Mouse (Mus musculus) neural tube, embryonic 13.5 days (tissue): ENCODE measurements around the gene Stard3. TPM values are rescaled to one million over a fixed set of nuclear protein-coding genes. Genes with fewer than 3 reads are reported as not detected.

ENCODE experiments used
- ATAC-seq: fragments of 200-750 bp; cut with Nextera tagmentation; 2 replicates; pipeline ENCODE4 v1.8.0; 2017; ENCODE audit warnings: low read depth, mild to moderate bottlenecking, moderate TSS enrichment, moderate library complexity
- H3K27ac ChIP-seq: fragments of 300-500 bp; sonication (generic); replicated peaks from 2 replicates; pipeline ENCODE4 v1.5.1; 2015; ENCODE audit warnings: moderate library complexity, mild to moderate bottlenecking, inconsistent platforms
- H3K27me3 ChIP-seq: fragments of 300-500 bp; sonication (generic); 2 replicates; pipeline ENCODE4 v1.6.1; 2015; ENCODE audit warnings: mild to moderate bottlenecking, inconsistent platforms
- H3K36me3 ChIP-seq: fragments of 300-500 bp; sonication (generic); 2 replicates; pipeline ENCODE4 v1.6.1; 2015; ENCODE audit warnings: mild to moderate bottlenecking, inconsistent platforms
- H3K4me1 ChIP-seq: fragments of 300-500 bp; sonication (generic); replicated peaks from 2 replicates; pipeline ENCODE4 v1.6.1; 2015; ENCODE audit warnings: inconsistent platforms
- H3K4me2 ChIP-seq: fragments of 300-500 bp; sonication (generic); 2 replicates; pipeline ENCODE4 v1.6.1; 2015; ENCODE audit warnings: inconsistent platforms, mild to moderate bottlenecking, moderate library complexity
- H3K4me3 ChIP-seq: fragments of 300-500 bp; sonication (generic); 2 replicates; pipeline ENCODE4 v1.5.1; 2015; ENCODE audit warnings: mild to moderate bottlenecking, inconsistent platforms
- H3K9ac ChIP-seq: fragments of 300-500 bp; sonication (generic); 2 replicates; pipeline ENCODE4 v1.6.1; 2015; ENCODE audit warnings: moderate library complexity, mild to moderate bottlenecking, inconsistent platforms
- H3K9me3 ChIP-seq: fragments of 300-500 bp; sonication (generic); 2 replicates; pipeline ENCODE4 v1.6.1; 2016; ENCODE audit warnings: inconsistent platforms
- WGBS: fragments of 180-500 bp; shearing (Covaris S2); methylation state at CpG from one replicate; pipeline ENCODE4 v1.1.7; 2015; 5-methylcytosine and 5-hydroxymethylcytosine counted together
- polyA plus RNA-seq: library from polyadenylated mRNA; unstranded; fragments of >200 nt; fragmentation: Nextera tagmentation; extraction: Ambion mirVana; gene quantifications from 2 replicates; pipeline ENCODE4 v1.2.1, GENCODE M21; 2015

Gene Stard3
- polyA plus RNA-seq, 1 experiment from 2014 or later = 39.7 TPM

GRCm38 (mm10) chr11:98323136-98323866, 34.9 kb upstream of the Stard3 start:
- Histone ChIP-seq H3K9ac (no peak overlapping the region), H3K27ac (no peak overlapping the region), H3K27me3 (peaks cover 100% of the 10 kb centered on the region), H3K4me1 (peaks cover 55% of the 10 kb centered on the region), H3K9me3 (no peaks in the 10 kb centered on the region), H3K36me3 (no peaks in the 10 kb centered on the region), H3K4me2 (no peak overlapping the region; the same call in 1 of the 2 replicates), H3K4me3 (no peak overlapping the region)
- no peak for ATAC-seq
- 4% methylated on average over 10 of the region's 10 CpGs for WGBS

GRCm38 (mm10) chr11:98323933-98324332, 34.2 kb upstream of the Stard3 start:
- WGBS = 2% methylated on average over 9 of the region's 9 CpGs
- no peak for ATAC-seq
- H3K27me3 ChIP-seq = peaks cover 99% of the 10 kb centered on the region
- H3K4me3 ChIP-seq = no peak overlapping the region
- peak overlapping the region; percentile 54 for H3K4me2 ChIP-seq
- H3K4me1 ChIP-seq = peaks cover 53% of the 10 kb centered on the region
- H3K27ac ChIP-seq = no peak overlapping the region
- H3K9me3 ChIP-seq = no peaks in the 10 kb centered on the region
- H3K9ac ChIP-seq = peak overlapping the region; percentile 13; the same call in 1 of the 2 replicates
- no peaks in the 10 kb centered on the region for H3K36me3 ChIP-seq

- H3K36me3 ChIP-seq = no peaks in the 10 kb centered on the region
- ATAC-seq = no peak
- H3K27me3 ChIP-seq = peaks cover 98% of the 10 kb centered on the region
- H3K4me3 ChIP-seq = peak overlapping the region; percentile 47
- no peaks in the 10 kb centered on the region for H3K9me3 ChIP-seq
- H3K27ac ChIP-seq = no peak overlapping the region
- peak overlapping the region; percentile 79 for H3K9ac ChIP-seq
- peak overlapping the region; percentile 54 for H3K4me2 ChIP-seq
- peaks cover 57% of the 10 kb centered on the region for H3K4me1 ChIP-seq
- WGBS = 3% methylated on average over 14 of the region's 14 CpGs
Measured at GRCm38 (mm10) chr11:98325191-98325820, 32.9 kb upstream of the Stard3 start.

GRCm38 (mm10) chr11:98325821-98326218, 32.3 kb upstream of the Stard3 start:
- Histone ChIP-seq H3K4me1 (peaks cover 55% of the 10 kb centered on the region), H3K9ac (peak overlapping the region; percentile 79), H3K4me2 (peak overlapping the region; percentile 54), H3K4me3 (peak overlapping the region; percentile 47), H3K9me3 (no peaks in the 10 kb centered on the region), H3K27me3 (peaks cover 98% of the 10 kb centered on the region), H3K36me3 (no peaks in the 10 kb centered on the region), H3K27ac (no peak overlapping the region)
- no peak for ATAC-seq
- WGBS = 2% methylated on average over 20 of the region's 22 CpGs

GRCm38 (mm10) chr11:98326741-98327135, 31.4 kb upstream of the Stard3 start:
- peaks cover 98% of the 10 kb centered on the region for H3K27me3 ChIP-seq
- H3K9me3 ChIP-seq = no peaks in the 10 kb centered on the region
- peak overlapping the region; percentile 79 for H3K9ac ChIP-seq
- peak overlapping the region; percentile 90 for H3K27ac ChIP-seq
- H3K4me3 ChIP-seq = peak overlapping the region; percentile 47
- H3K36me3 ChIP-seq = no peaks in the 10 kb centered on the region
- H3K4me1 ChIP-seq = peaks cover 47% of the 10 kb centered on the region
- ATAC-seq = no peak
- WGBS = under 1% methylated on average over 19 of the region's 19 CpGs
- peak overlapping the region; percentile 54 for H3K4me2 ChIP-seq

GRCm38 (mm10) chr11:98327136-98328030, 30.8 kb upstream of the Stard3 start:
- Histone ChIP-seq H3K4me3 (peak overlapping the region; percentile 47), H3K4me1 (peaks cover 47% of the 10 kb centered on the region), H3K27ac (peak overlapping the region; percentile 90), H3K9me3 (no peaks in the 10 kb centered on the region), H3K27me3 (peaks cover 98% of the 10 kb centered on the region), H3K9ac (peak overlapping the region; percentile 79), H3K4me2 (peak overlapping the region; percentile 54), H3K36me3 (no peaks in the 10 kb centered on the region)
- ATAC-seq = 0 out of 2 replicates have a peak, but pooled peaks have one; percentile 18
- under 1% methylated on average over 97 of the region's 97 CpGs for WGBS

GRCm38 (mm10) chr11:98328031-98328370, 30.2 kb upstream of the Stard3 start:
- H3K36me3 ChIP-seq = no peaks in the 10 kb centered on the region
- H3K4me1 ChIP-seq = peaks cover 47% of the 10 kb centered on the region
- ATAC-seq = no peak
- H3K27ac ChIP-seq = peak overlapping the region; percentile 90
- no peaks in the 10 kb centered on the region for H3K9me3 ChIP-seq
- peak overlapping the region; percentile 79 for H3K9ac ChIP-seq
- under 1% methylated on average over 35 of the region's 35 CpGs for WGBS
- H3K4me3 ChIP-seq = peak overlapping the region; percentile 47
- peak overlapping the region; percentile 54 for H3K4me2 ChIP-seq
- peaks cover 98% of the 10 kb centered on the region for H3K27me3 ChIP-seq

- peak overlapping the region; percentile 54 for H3K4me2 ChIP-seq
- H3K4me3 ChIP-seq = peak overlapping the region; percentile 47
- under 1% methylated on average over 54 of the region's 56 CpGs for WGBS
- H3K36me3 ChIP-seq = no peaks in the 10 kb centered on the region
- H3K9ac ChIP-seq = peak overlapping the region; percentile 79
- peak overlapping the region; percentile 90 for H3K27ac ChIP-seq
- peaks cover 51% of the 10 kb centered on the region for H3K4me1 ChIP-seq
- no peak for ATAC-seq
- H3K9me3 ChIP-seq = no peaks in the 10 kb centered on the region
- peaks cover 98% of the 10 kb centered on the region for H3K27me3 ChIP-seq
Measured at GRCm38 (mm10) chr11:98328371-98329069, 29.6 kb upstream of the Stard3 start.

- peak within 1 kb of the TSS; percentile 90 for H3K27ac ChIP-seq
- 0 out of 2 replicates have a peak, but pooled peaks have one; percentile 61 for ATAC-seq
- H3K4me1 ChIP-seq = peaks cover 55% of the 10 kb centered on the region
- 2% methylated on average over 38 of the region's 38 CpGs for WGBS
- no peaks in the 10 kb centered on the region for H3K9me3 ChIP-seq
- H3K4me3 ChIP-seq = peak within 1 kb of the TSS; percentile 47
- no peaks in the 10 kb centered on the region for H3K36me3 ChIP-seq
- H3K9ac ChIP-seq = peak within 1 kb of the TSS; percentile 79
- H3K27me3 ChIP-seq = peaks cover 98% of the 10 kb centered on the region
- H3K4me2 ChIP-seq = peak within 1 kb of the TSS; percentile 54
Measured at GRCm38 (mm10) chr11:98329081-98329959, 28.8 kb upstream of the Stard3 start, which contains the start of gene Neurod2. Gene Neurod2 (minus strand): TSS chr11:98329648.

GRCm38 (mm10) chr11:98329960-98330744, 28.0 kb upstream of the Stard3 start:
- H3K36me3 ChIP-seq = no peaks in the 10 kb centered on the region
- no peak for ATAC-seq
- 0 out of 2 replicates have a peak overlapping the region, but pooled peaks have one; percentile 47 for H3K4me3 ChIP-seq
- H3K27ac ChIP-seq = peak overlapping the region; percentile 90
- H3K4me1 ChIP-seq = peaks cover 59% of the 10 kb centered on the region
- no peaks in the 10 kb centered on the region for H3K9me3 ChIP-seq
- 0 out of 2 replicates have a peak overlapping the region, but pooled peaks have one; percentile 79 for H3K9ac ChIP-seq
- WGBS = 23% methylated on average over 9 of the region's 9 CpGs
- peak overlapping the region; percentile 54 for H3K4me2 ChIP-seq
- H3K27me3 ChIP-seq = peaks cover 98% of the 10 kb centered on the region
